Mouse (Mus musculus) neural tube, embryonic 13.5 days (tissue): ENCODE measurements at regions not wholly inside any gene's neighbourhood (a gene's known extent, or its start where the extent isn't known, plus 50 kb on each side); places are given as distances from the start of the nearest gene placed in this dataset.

Experiments
- ATAC-seq: fragments of 200-750 bp; cut with Nextera tagmentation; 2 replicates; pipeline ENCODE4 v1.8.0; 2017; ENCODE audit warnings: low read depth, mild to moderate bottlenecking, moderate TSS enrichment, moderate library complexity
- H3K27ac ChIP-seq: fragments of 300-500 bp; sonication (generic); replicated peaks from 2 replicates; pipeline ENCODE4 v1.5.1; 2015; ENCODE audit warnings: moderate library complexity, mild to moderate bottlenecking, inconsistent platforms
- H3K27me3 ChIP-seq: fragments of 300-500 bp; sonication (generic); 2 replicates; pipeline ENCODE4 v1.6.1; 2015; ENCODE audit warnings: mild to moderate bottlenecking, inconsistent platforms
- H3K36me3 ChIP-seq: fragments of 300-500 bp; sonication (generic); 2 replicates; pipeline ENCODE4 v1.6.1; 2015; ENCODE audit warnings: mild to moderate bottlenecking, inconsistent platforms
- H3K4me1 ChIP-seq: fragments of 300-500 bp; sonication (generic); replicated peaks from 2 replicates; pipeline ENCODE4 v1.6.1; 2015; ENCODE audit warnings: inconsistent platforms
- H3K4me2 ChIP-seq: fragments of 300-500 bp; sonication (generic); 2 replicates; pipeline ENCODE4 v1.6.1; 2015; ENCODE audit warnings: inconsistent platforms, mild to moderate bottlenecking, moderate library complexity
- H3K4me3 ChIP-seq: fragments of 300-500 bp; sonication (generic); 2 replicates; pipeline ENCODE4 v1.5.1; 2015; ENCODE audit warnings: mild to moderate bottlenecking, inconsistent platforms
- H3K9ac ChIP-seq: fragments of 300-500 bp; sonication (generic); 2 replicates; pipeline ENCODE4 v1.6.1; 2015; ENCODE audit warnings: moderate library complexity, mild to moderate bottlenecking, inconsistent platforms
- H3K9me3 ChIP-seq: fragments of 300-500 bp; sonication (generic); 2 replicates; pipeline ENCODE4 v1.6.1; 2016; ENCODE audit warnings: inconsistent platforms
- WGBS: fragments of 180-500 bp; shearing (Covaris S2); methylation state at CpG from one replicate; pipeline ENCODE4 v1.1.7; 2015; 5-methylcytosine and 5-hydroxymethylcytosine counted together

DNA sequence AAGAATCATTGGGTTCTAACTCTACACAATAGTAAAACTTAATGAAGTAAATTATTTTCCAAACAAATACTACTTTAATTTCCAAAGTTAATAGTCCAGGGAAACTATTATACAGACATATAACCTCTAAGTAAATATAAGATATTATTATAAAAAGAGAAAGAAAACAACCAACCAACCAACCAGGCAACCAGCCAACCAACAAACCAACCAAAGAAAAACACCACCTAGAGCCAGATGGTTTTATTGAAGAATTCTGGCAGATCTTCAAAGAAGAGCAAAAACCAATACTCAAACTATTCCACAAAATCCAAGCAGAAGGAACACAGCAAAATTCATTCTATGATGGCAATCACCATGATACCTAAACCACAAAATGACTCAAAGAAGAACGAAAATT lies 1418.0 kb upstream of the Pabpc4l start:
- no peak for ATAC-seq
- no peak overlapping the region for H3K4me3 ChIP-seq
- no peak overlapping the region for H3K9ac ChIP-seq
- H3K27ac ChIP-seq = no peak overlapping the region
- 0 out of 2 replicates have a peak, but pooled peaks cover 3% of the 10 kb centered on the region for H3K9me3 ChIP-seq
- H3K4me2 ChIP-seq = no peak overlapping the region
- no peaks in the 10 kb centered on the region for H3K36me3 ChIP-seq
- H3K4me1 ChIP-seq = no peaks in the 10 kb centered on the region
- WGBS = 81% methylated on average over 1 of the region's 1 CpGs
- H3K27me3 ChIP-seq = no peaks in the 10 kb centered on the region

DNA sequence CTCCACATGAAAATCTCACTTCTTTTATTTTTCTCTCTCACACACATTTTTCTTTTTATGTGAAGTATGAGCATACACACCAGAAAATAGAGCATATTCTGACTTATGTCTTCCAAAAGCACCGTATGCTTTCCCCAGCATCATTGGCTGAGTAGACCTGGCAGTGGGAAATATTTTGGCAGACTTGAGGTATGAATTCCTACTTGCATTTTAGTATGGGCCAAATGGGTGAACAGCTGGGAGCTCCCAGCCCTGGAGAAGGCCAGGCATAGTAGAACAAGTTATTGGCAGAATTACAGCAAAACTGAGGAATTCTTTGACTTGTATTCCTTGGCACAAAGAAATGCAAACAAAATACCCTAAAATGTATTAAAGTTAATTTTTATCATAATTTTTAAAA lies 1415.6 kb upstream of the Pabpc4l start:
- Histone ChIP-seq H3K9ac (no peak overlapping the region), H3K4me2 (no peak overlapping the region), H3K27ac (no peak overlapping the region), H3K36me3 (no peaks in the 10 kb centered on the region), H3K4me1 (no peaks in the 10 kb centered on the region), H3K27me3 (no peaks in the 10 kb centered on the region), H3K4me3 (no peak overlapping the region), H3K9me3 (no peaks in the 10 kb centered on the region)
- WGBS = 95% methylated on average over 1 of the region's 1 CpGs
- ATAC-seq = no peak

DNA sequence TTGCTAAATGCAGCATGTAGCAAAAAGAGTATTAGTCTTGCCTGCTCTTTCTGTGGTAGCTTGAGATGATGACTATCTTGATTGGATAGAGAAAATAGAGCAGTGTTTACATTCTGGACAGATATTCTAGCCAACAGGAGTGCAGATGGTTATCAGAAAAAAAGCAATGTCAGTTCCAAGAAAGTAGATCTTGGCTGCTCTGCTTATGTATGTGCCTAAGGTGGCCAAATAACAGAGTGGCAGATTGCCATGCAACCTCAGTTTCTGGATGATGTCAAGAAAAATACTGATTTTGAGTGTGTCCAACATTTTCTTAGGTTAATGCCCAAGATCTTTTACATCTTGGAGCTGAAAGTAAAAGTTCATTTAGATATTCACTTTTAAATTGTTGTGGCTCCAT lies 1397.6 kb upstream of the Pabpc4l start:
- Histone ChIP-seq H3K4me1 (no peaks in the 10 kb centered on the region), H3K4me3 (no peak overlapping the region), H3K9me3 (no peaks in the 10 kb centered on the region), H3K4me2 (no peak overlapping the region), H3K27ac (no peak overlapping the region), H3K36me3 (no peaks in the 10 kb centered on the region), H3K9ac (no peak overlapping the region), H3K27me3 (no peaks in the 10 kb centered on the region)
- no peak for ATAC-seq

DNA sequence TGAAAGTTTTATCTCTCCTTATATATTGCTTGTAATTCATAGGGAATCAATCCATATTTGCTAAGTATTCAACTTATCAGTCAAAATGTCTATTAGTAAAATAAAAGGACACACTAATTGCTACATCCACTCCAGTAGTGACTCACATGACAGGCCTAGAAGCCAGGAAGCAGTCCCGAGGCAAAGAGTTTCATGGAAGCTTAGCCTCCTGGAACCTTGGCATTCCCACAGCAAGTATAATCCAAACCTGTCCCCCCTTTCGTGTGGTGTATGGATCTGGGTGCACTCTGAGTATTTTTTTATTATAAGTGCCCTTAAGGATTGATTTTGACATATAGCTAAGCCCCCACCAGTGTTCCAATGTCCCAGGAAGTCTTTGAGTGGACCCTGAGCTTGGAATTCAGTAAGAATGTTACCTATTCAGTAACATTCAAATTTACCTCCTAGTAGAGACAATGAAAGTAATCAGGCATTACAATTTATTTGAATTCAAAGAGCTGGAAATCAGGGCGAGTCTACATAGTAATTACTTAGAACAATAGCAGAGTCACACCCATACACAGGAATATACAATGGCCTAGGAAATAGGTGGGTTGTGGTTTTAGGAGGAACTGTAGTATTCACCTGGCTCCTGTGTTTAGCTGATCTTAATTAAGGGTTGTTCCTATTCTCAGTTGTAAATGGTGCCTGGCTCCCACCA lies 1388.7 kb upstream of the Pabpc4l start:
- ATAC-seq = no peak
- H3K9ac ChIP-seq = no peak overlapping the region
- no peak overlapping the region for H3K4me2 ChIP-seq
- H3K4me1 ChIP-seq = no peaks in the 10 kb centered on the region
- WGBS = 72% methylated on average over 3 of the region's 3 CpGs
- H3K27ac ChIP-seq = no peak overlapping the region
- no peak overlapping the region for H3K4me3 ChIP-seq
- H3K27me3 ChIP-seq = no peaks in the 10 kb centered on the region
- H3K36me3 ChIP-seq = no peaks in the 10 kb centered on the region
- H3K9me3 ChIP-seq = no peaks in the 10 kb centered on the region

DNA sequence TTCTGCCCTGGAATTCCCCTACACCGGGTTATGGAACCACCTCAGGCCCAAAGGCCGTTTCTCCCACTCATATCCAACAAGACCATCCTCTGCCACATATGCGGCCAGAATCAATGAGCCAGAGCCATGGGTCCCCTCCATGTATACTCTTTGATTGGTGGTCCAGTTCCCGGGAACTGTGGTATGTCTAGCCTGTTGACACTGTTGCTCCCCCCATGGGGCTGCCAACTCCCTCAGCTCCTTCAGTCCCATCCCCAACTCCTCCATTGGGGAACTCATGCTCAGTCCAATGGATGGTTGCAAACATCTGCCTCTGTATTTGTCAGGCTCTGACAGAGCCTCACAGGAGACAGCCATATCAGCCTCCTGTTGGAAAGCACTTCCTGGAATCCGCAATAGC lies 1370.3 kb upstream of the Pabpc4l start:
- Histone ChIP-seq H3K27me3 (no peaks in the 10 kb centered on the region), H3K27ac (no peak overlapping the region), H3K9ac (no peak overlapping the region), H3K4me2 (no peak overlapping the region), H3K36me3 (no peaks in the 10 kb centered on the region), H3K4me3 (no peak overlapping the region), H3K4me1 (no peaks in the 10 kb centered on the region), H3K9me3 (peaks cover 7% of the 10 kb centered on the region; the same call in 1 of the 2 replicates)
- ATAC-seq = no peak
- WGBS = 92% methylated on average over 5 of the region's 5 CpGs

DNA sequence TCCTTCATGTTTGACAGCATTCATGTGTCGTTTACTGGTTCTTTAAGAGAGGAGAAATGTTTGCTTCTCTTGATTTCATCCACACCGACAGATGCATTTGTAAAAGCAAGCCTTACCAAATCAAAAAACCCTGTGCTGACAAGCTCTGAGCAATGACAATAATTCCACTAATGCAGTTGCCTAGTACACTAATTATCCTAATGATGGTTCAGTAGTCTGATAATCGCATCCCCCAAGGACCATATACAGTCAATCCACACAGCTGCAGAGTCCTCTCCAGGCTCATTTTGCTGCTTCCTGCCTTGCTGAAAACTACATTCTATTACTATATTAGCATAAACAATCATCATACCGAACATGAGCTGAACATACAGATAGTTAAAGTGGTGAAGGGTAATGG lies 1369.5 kb upstream of the Pabpc4l start:
- H3K4me1 ChIP-seq = no peaks in the 10 kb centered on the region
- peaks cover 7% of the 10 kb centered on the region; the same call in 1 of the 2 replicates for H3K9me3 ChIP-seq
- H3K27ac ChIP-seq = no peak overlapping the region
- H3K4me2 ChIP-seq = no peak overlapping the region
- 62% methylated on average over 4 of the region's 4 CpGs for WGBS
- ATAC-seq = peak; percentile 74
- H3K36me3 ChIP-seq = no peaks in the 10 kb centered on the region
- no peak overlapping the region for H3K4me3 ChIP-seq
- no peaks in the 10 kb centered on the region for H3K27me3 ChIP-seq
- no peak overlapping the region for H3K9ac ChIP-seq
